Mouse (Mus musculus) bone marrow macrophage, adult 2 months (primary cell): ENCODE measurements around the gene Spock1.

Experiments
- CTCF ChIP-seq: IDR thresholded peaks from 2 replicates; pipeline ENCODE4 v1.5.1; 2012; ENCODE audit warnings: low read depth, mild to moderate bottlenecking, low read length, moderate library complexity
- POLR2A ChIP-seq: IDR thresholded peaks from 2 replicates; pipeline ENCODE4 v1.6.1; 2012; ENCODE audit warnings: mild to moderate bottlenecking, low read depth, low read length, borderline replicate concordance

DNA sequence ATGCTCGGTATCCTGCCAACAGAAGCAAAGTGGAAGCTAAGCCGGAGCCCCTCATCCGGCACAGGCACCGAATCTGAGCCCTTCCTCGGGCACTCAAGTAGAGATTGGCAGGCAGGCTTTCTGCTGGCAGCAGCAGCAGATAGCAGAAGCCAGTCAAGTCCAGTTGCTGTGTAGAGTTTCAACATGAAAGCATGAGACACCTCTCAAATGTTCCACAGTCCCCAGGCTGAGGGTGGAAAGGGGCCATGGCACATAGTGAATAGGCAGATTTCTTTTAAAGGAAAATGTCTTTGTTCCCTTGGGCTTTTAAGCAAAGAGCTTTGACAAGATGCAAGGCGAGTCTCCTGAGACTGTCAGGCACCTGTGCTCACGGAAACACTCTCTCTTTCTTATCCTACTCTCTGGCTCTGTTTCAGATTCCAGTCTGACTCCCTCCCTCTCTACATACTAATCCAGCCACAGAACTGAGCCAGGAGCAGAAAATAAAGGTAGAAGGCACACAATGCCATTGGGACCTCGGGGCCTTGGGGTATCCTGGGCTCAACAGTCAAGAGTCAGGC is 371.1 kb downstream of the Spock1 start:
- no peak for TF ChIP-seq POLR2A
- no peak for TF ChIP-seq CTCF
